Mouse (Mus musculus): ENCODE measurements around the gene Scamp5. TPM values are rescaled to one million over a fixed set of nuclear protein-coding genes. Genes with fewer than 3 reads are reported as not detected.
A peak's percentile ranks its signal among the peaks of the same experiment; 100 is the strongest.

Gene Scamp5
- 17.6 and 17.7 TPM in 2 replicates for polyA plus RNA-seq (2014; fragmentation: Nextera tagmentation; extraction: Ambion mirVana)

DNA sequence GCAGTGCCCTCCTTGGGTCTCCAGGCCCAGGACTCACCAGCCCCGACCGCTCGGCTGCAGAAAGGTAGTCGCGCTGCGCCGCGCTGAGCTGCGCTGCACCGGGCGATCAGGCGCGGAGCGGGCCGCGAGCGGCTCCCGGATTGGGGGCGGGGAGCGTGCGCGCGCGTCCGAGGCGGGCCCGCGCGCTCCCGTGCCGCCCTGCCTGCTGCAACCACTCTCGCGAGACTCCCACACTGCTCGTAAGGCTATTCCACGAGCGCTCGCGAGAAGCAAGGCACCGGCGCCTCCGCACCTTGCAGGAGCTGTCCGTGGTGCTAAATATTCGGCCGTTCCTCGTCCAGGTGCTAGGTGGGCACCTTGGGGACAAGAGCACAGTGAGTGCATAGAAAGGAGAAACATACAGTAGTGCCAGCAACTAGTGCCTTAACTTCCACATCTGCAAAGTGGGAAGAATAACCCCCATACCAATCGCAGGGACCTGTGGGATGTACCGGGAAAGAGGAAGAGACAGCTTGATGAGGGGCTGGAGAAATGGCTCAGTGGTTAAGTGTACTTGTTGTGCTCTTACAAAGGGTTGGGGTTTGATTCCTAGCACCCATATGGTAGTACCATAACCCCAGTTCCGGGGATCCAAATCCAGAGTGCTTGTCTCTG, at the start of gene Scamp5:
TSS of gene Scamp5 (minus strand) at position 165 of the 654 bp plus-strand sequence.
- Histone ChIP-seq H3K27ac (ENCODE audit: low read depth, low read length) (no peak within 1 kb of the TSS), H3K27me3 (ENCODE audit: control insufficient read depth, insufficient read depth, low read length) (no peaks in the 10 kb centered on the region), H3K4me1 (ENCODE audit: control insufficient read depth, insufficient read depth, low read length) (peaks cover 8% of the 10 kb centered on the region), H3K9me3 (ENCODE audit: control insufficient read depth, low read length) (no peaks in the 10 kb centered on the region), H3K4me3 (ENCODE audit: low read depth, low read length) (peak within 1 kb of the TSS; percentile 51), H3K4me2 (peak within 1 kb of the TSS; percentile 79), H3K9ac (ENCODE audit: low read length) (peak within 1 kb of the TSS; percentile 79), H3K36me3 (ENCODE audit: control insufficient read depth, insufficient read depth, low read length) (no peaks in the 10 kb centered on the region)
- 2% methylated on average over 48 of the region's 48 CpGs for WGBS
- DNase-seq (ENCODE audit: low spot score, missing footprints) = peak; percentile 99
- ATAC-seq (ENCODE audit: low FRiP score) = peak; percentile 91

DNA sequence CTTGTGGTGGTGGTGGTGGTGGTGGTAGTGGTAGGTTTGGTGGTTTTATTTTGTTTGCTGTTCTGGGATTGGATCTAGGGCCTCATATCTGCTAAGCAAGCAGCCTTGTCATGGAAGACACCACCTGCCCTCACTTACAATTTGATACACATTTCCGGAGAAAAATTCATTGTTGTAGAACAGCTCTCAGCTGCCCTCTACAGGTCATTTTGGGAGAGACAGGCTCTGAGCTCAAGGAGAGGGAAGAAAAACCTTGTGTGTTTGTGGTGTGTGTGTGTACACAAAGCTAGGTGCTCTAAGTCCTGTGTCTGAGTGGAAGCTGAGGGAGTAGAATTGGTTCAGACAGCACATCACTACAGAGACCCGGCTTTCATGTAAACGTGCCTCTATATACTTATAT, 49.3 kb upstream of the Scamp5 start:
- Histone ChIP-seq H3K27me3 (ENCODE audit: control insufficient read depth, insufficient read depth, low read length) (no peaks in the 10 kb centered on the region), H3K4me2 (no peak overlapping the region), H3K36me3 (ENCODE audit: control insufficient read depth, insufficient read depth, low read length) (no peaks in the 10 kb centered on the region), H3K9me3 (ENCODE audit: control insufficient read depth, low read length) (no peaks in the 10 kb centered on the region), H3K9ac (ENCODE audit: low read length) (0 out of 2 replicates have a peak overlapping the region, but pooled peaks have one; percentile 16), H3K4me3 (ENCODE audit: low read depth, low read length) (no peak overlapping the region), H3K27ac (ENCODE audit: low read depth, low read length) (no peak overlapping the region), H3K4me1 (ENCODE audit: control insufficient read depth, insufficient read depth, low read length) (peaks cover 7% of the 10 kb centered on the region)
- DNase-seq (ENCODE audit: low spot score, missing footprints) (peak; percentile 99), ATAC-seq (ENCODE audit: low FRiP score) (no peak)
- 10% methylated on average over 3 of the region's 3 CpGs for WGBS

DNA sequence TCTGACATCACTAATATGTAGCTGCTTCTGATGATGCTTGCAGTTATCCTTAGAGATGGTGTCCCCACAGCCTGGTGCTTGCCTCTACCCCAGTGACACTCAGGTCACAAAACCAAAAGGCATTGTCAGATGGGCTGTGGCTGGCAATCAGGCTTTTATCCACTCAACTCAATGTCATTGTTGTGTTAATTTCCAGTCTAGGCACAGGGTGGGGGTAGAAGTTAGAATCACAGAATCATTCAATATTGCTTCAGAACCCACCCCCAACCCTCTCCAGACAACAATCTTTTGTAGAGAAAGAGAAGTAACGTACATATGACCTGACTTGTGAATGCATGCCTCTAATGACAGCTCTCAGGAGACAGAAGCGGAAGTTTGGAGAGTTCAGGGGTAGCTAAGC, 42.7 kb upstream of the Scamp5 start:
- 56% methylated on average over 2 of the region's 2 CpGs for WGBS
- H3K9ac ChIP-seq (ENCODE audit: low read length) = no peak overlapping the region
- H3K4me3 ChIP-seq (ENCODE audit: low read depth, low read length) = no peak overlapping the region
- no peak for ATAC-seq (ENCODE audit: low FRiP score)
- H3K4me2 ChIP-seq = no peak overlapping the region
- peaks cover 6% of the 10 kb centered on the region for H3K4me1 ChIP-seq (ENCODE audit: control insufficient read depth, insufficient read depth, low read length)
- H3K9me3 ChIP-seq (ENCODE audit: control insufficient read depth, low read length) = no peaks in the 10 kb centered on the region
- peaks cover 10% of the 10 kb centered on the region for H3K27me3 ChIP-seq (ENCODE audit: control insufficient read depth, insufficient read depth, low read length)
- peak; percentile 84 for DNase-seq (ENCODE audit: low spot score, missing footprints)
- H3K36me3 ChIP-seq (ENCODE audit: control insufficient read depth, insufficient read depth, low read length) = no peaks in the 10 kb centered on the region
- H3K27ac ChIP-seq (ENCODE audit: low read depth, low read length) = no peak overlapping the region

DNA sequence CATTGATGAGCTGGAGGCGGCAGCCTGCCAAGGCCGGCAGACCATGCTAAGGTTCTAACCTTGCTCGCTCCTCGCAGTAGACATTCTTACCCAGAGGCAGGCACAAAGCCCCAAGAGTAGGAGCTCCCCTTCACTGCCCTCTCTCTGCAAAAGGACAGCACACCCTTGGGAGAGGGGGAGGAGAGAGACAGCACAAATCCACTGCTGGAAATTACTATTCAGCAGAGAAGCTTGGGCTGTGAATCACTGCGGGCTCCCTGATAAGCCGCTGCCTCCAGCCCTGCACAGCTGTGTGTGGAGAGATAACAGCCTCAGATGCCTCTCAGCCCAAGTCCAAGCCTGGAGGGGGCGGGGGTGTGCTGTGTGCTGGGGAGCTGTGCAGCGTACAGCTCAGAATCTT, 37.8 kb upstream of the Scamp5 start:
- H3K4me2 ChIP-seq = no peak overlapping the region

DNA sequence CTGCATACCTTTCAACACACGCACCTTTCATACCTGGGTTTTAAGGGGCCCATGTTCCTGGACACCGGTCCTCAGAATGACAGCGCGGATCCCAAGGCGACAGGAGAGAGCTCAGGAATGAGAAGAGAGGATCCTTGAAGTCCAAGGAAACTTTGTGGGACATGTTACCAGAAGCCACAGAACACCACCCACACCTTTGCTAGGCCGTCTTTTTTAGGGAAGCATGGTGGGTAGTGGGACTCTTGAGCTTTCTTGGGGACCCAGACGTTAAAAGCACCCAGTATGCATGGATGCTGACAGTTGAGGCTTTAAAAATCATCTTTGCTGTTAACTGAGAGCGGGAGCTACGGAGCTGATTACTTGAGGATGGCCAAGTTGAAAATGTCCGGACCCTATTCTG, 37.0 kb upstream of the Scamp5 start:
- Histone ChIP-seq H3K9me3 (ENCODE audit: control insufficient read depth, low read length) (no peaks in the 10 kb centered on the region), H3K4me2 (peak overlapping the region; percentile 75; the same call in 1 of the 2 replicates), H3K27ac (ENCODE audit: low read depth, low read length) (peak overlapping the region; percentile 25), H3K4me1 (ENCODE audit: control insufficient read depth, insufficient read depth, low read length) (peaks cover 24% of the 10 kb centered on the region), H3K36me3 (ENCODE audit: control insufficient read depth, insufficient read depth, low read length) (no peaks in the 10 kb centered on the region), H3K4me3 (ENCODE audit: low read depth, low read length) (no peak overlapping the region; the same call in 1 of the 2 replicates), H3K27me3 (ENCODE audit: control insufficient read depth, insufficient read depth, low read length) (peaks cover 65% of the 10 kb centered on the region), H3K9ac (ENCODE audit: low read length) (no peak overlapping the region)
- WGBS = 49% methylated on average over 10 of the region's 10 CpGs
- peak; percentile 90 for DNase-seq (ENCODE audit: low spot score, missing footprints)
- no peak for ATAC-seq (ENCODE audit: low FRiP score)

More for the DNA sequence above, 37.8 kb upstream of the Scamp5 start:
- no peak overlapping the region for H3K4me3 ChIP-seq (ENCODE audit: low read depth, low read length)
- WGBS = 3% methylated on average over 8 of the region's 8 CpGs
- H3K27ac ChIP-seq (ENCODE audit: low read depth, low read length) = peak overlapping the region; percentile 6; the same call in 1 of the 2 replicates
- H3K9ac ChIP-seq (ENCODE audit: low read length) = no peak overlapping the region; the same call in 1 of the 2 replicates
- H3K36me3 ChIP-seq (ENCODE audit: control insufficient read depth, insufficient read depth, low read length) = no peaks in the 10 kb centered on the region
- no peaks in the 10 kb centered on the region for H3K9me3 ChIP-seq (ENCODE audit: control insufficient read depth, low read length)
- DNase-seq (ENCODE audit: low spot score, missing footprints) (peak; percentile 93), ATAC-seq (ENCODE audit: low FRiP score) (peak; percentile 79)
- H3K4me1 ChIP-seq (ENCODE audit: control insufficient read depth, insufficient read depth, low read length) = peaks cover 27% of the 10 kb centered on the region
- peaks cover 58% of the 10 kb centered on the region for H3K27me3 ChIP-seq (ENCODE audit: control insufficient read depth, insufficient read depth, low read length)

DNA sequence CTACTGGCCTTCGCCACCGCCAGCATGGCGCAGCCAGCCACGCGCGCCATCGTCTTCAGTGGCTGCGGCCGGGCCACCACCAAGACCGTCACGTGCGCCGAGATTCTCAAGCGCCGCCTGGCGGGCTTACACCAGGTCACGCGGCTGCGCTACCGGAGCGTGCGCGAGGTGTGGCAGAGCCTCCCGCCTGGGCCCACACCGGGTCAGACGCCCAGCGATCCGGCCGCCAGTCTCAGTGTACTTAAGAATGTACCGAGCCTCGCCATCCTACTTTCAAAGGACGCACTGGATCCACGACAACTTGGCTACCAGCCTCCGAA, 36.5 kb upstream of the Scamp5 start:
- under 1% methylated on average over 34 of the region's 34 CpGs for WGBS
- peak overlapping the region; percentile 75 for H3K4me2 ChIP-seq
- H3K9me3 ChIP-seq (ENCODE audit: control insufficient read depth, low read length) = no peaks in the 10 kb centered on the region
- H3K9ac ChIP-seq (ENCODE audit: low read length) = peak overlapping the region; percentile 55; the same call in 1 of the 2 replicates
- DNase-seq (ENCODE audit: low spot score, missing footprints) (peak; percentile 95), ATAC-seq (ENCODE audit: low FRiP score) (peak; percentile 55)
- peaks cover 66% of the 10 kb centered on the region for H3K27me3 ChIP-seq (ENCODE audit: control insufficient read depth, insufficient read depth, low read length)
- H3K4me1 ChIP-seq (ENCODE audit: control insufficient read depth, insufficient read depth, low read length) = peaks cover 24% of the 10 kb centered on the region
- peak overlapping the region; percentile 39 for H3K4me3 ChIP-seq (ENCODE audit: low read depth, low read length)
- H3K27ac ChIP-seq (ENCODE audit: low read depth, low read length) = no peak overlapping the region
- H3K36me3 ChIP-seq (ENCODE audit: control insufficient read depth, insufficient read depth, low read length) = no peaks in the 10 kb centered on the region

DNA sequence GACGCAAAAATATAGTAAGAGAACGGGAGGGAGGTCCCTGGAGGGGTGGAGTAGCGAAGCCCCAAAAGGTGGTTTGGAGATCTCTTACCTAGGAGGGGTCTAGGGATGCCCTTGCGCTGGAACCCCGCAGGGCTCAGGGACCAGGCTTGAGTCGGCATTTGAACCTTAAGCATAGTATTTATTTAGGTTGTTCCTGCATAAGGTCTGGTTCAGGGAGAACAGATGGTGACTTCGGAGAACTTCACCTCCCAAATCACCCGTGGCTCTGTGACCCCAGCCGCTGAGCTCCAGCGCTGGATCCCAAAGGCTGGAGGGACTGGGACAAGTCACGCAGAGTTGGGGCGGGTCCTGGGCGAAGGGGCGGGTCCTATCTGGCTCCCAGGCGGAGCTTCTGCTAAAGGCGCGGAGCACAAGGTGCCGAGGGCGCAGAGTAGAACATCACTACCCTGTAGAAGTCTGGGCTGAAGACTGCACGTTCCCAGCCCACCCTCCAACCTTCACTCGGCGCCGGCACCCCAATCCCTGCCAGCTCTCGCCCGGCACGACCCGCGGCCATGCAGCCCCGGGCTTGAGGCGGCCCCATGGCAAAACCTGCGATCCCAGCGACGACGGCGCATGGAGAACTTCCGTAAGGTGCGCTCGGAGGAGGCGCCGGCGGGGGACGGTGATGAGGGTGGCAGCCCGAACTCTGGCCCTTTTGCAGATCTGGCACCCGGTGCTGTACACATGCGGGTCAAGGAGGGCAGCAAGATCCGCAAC, 35.9 kb upstream of the Scamp5 start, which contains the start of gene Rpp25:
TSS of gene Rpp25 (plus strand) at position 405 of the 759 bp plus-strand sequence.
- WGBS = under 1% methylated on average over 46 of the region's 46 CpGs
- Histone ChIP-seq H3K36me3 (ENCODE audit: control insufficient read depth, insufficient read depth, low read length) (no peaks in the 10 kb centered on the region), H3K9ac (ENCODE audit: low read length) (peak within 1 kb of the TSS; percentile 55; the same call in 1 of the 2 replicates), H3K27ac (ENCODE audit: low read depth, low read length) (peak within 1 kb of the TSS; percentile 25), H3K4me1 (ENCODE audit: control insufficient read depth, insufficient read depth, low read length) (peaks cover 24% of the 10 kb centered on the region), H3K4me2 (peak within 1 kb of the TSS; percentile 75), H3K4me3 (ENCODE audit: low read depth, low read length) (peak within 1 kb of the TSS; percentile 39), H3K27me3 (ENCODE audit: control insufficient read depth, insufficient read depth, low read length) (peaks cover 66% of the 10 kb centered on the region), H3K9me3 (ENCODE audit: control insufficient read depth, low read length) (no peaks in the 10 kb centered on the region)
- DNase-seq (ENCODE audit: low spot score, missing footprints) (peak; percentile 94), ATAC-seq (ENCODE audit: low FRiP score) (peak; percentile 70)

DNA sequence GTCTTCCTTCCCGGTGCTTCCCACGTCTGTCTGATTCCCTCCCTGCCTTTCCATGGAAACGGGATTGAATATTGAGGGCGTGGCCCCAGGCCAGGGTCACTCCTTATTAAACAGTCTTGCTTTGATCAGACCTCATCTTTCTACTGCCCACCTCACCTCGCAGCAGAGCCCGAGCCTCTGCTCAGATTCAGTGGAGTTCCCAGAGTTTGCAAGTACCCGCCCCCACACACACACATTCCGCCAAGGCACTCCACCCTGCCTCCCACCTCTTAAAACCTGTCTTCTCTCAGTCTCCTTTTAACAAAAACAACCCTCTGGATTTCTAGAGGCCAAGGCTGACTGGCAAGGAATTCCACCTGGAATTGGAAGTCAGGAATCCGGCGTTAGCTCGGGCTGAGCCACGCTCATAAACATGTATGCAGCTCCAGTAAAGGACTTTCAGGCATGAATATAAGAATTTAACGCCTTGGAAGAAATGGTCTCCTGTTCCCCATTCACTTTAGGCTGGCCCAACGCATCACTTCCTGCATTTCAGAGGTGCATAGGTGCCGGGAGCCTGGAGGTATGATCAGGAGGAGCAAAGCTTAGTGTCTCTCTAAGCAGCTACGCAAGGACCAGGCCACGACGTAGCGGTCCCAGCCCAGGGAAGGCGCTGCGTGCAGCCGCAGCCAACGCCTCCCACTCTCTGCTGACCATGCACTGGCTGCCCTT, 35.2 kb upstream of the Scamp5 start:
- 0 out of 2 replicates have a peak, but pooled peaks have one; percentile 36 for ATAC-seq (ENCODE audit: low FRiP score)

More for the DNA sequence above, 35.2 kb upstream of the Scamp5 start:
- peak overlapping the region; percentile 75 for H3K4me2 ChIP-seq
- 2% methylated on average over 23 of the region's 23 CpGs for WGBS
- no peaks in the 10 kb centered on the region for H3K36me3 ChIP-seq (ENCODE audit: control insufficient read depth, insufficient read depth, low read length)
- peak; percentile 90 for DNase-seq (ENCODE audit: low spot score, missing footprints)
- no peaks in the 10 kb centered on the region for H3K9me3 ChIP-seq (ENCODE audit: control insufficient read depth, low read length)
- H3K4me1 ChIP-seq (ENCODE audit: control insufficient read depth, insufficient read depth, low read length) = peaks cover 24% of the 10 kb centered on the region
- no peak overlapping the region for H3K27ac ChIP-seq (ENCODE audit: low read depth, low read length)
- peaks cover 66% of the 10 kb centered on the region for H3K27me3 ChIP-seq (ENCODE audit: control insufficient read depth, insufficient read depth, low read length)
- no peak overlapping the region for H3K9ac ChIP-seq (ENCODE audit: low read length)
- H3K4me3 ChIP-seq (ENCODE audit: low read depth, low read length) = peak overlapping the region; percentile 39

Data from midbrain, embryonic 11.5 days (tissue).